Mouse (Mus musculus): ENCODE measurements around the gene Bglap2. TPM values are rescaled to one million over a fixed set of nuclear protein-coding genes. Genes with fewer than 3 reads are reported as not detected.

Gene Bglap2
- polyA plus RNA-seq, 1 experiment from 2014 or later, result not detected

DNA sequence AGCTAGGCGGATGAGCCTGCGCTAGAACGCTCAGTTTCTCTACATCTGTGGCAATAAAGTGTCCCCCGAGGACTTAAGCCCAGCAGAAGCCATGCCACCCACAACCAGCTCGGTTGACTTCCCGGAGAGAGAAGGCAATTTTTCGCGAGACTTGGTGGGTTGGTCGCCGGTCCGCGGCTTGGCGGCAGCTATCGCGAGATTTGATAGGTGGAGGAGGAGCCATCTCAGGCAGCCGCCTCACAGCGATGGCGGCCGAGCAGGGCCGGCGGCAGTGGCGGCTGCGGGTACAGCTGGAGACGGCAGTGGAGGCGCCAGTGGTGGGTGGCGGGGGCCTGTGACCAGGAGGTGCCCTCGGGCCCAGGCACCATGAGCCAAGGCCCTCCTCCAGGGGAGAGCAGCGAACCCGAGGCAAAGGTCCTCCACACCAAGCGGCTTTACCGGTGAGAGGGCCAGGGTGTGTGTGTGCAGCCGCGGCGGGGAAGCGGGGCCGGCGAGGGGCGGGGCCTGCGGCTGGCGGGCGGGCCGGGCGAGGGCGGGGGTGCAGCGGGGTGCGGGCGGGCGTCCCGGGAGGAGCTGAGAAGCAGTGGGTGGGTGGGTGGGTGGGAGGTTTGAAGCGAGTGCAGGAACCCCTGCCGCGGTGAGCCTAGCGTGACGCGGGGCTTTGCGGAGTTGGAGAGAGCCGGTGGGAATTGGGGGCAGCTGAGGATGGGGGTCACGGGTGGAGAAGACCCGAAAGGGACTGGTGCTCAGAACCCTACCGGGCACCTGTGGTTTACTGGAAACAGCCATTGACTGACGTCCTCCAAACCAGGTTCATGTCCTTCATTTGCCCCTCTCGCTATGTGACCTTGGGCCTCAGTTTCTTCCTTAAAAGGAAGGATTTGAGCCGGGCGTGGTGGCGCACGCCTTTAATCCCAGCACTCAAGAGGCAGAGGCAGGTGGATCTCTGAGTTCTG, 42.2 kb downstream of the Bglap2 start, which contains the start of the genes Tmem79 and Smg5:
Gene Tmem79, minus strand, starts transcription at position 91 of the 956 bp plus-strand sequence.
Gene Smg5, plus strand, starts transcription at position 203 of the 956 bp plus-strand sequence.
- 4% methylated on average over 49 of the region's 66 CpGs for whole genome bisulfite sequencing
- Histone ChIP-seq H3K4me3 (ENCODE audit: low read depth, low read length) (peak within 1 kb of the TSS; percentile 91), H3K4me2 (replicated peaks; ENCODE audit: low read depth, low read length) (peak within 1 kb of the TSS; percentile 75), H3K27me3 (replicated peaks; ENCODE audit: insufficient read depth, low read length) (no peaks in the 10 kb centered on the region), H3K9me3 (ENCODE audit: low read length) (no peaks in the 10 kb centered on the region), H3K27ac (ENCODE audit: low read length) (peak within 1 kb of the TSS; percentile 94), H3K9ac (replicated peaks; ENCODE audit: low read depth) (peak within 1 kb of the TSS; percentile 78), H3K36me3 (ENCODE audit: insufficient read depth, low read length) (no peaks in the 10 kb centered on the region), H3K4me1 (ENCODE audit: insufficient read depth, low read depth, low read length) (peaks cover 4% of the 10 kb centered on the region; the same call in 1 of the 2 replicates)
- DNase-seq (ENCODE audit: low spot score), result peak; percentile 98
- peak; percentile 62; the same call in 1 of the 2 replicates for TF ChIP-seq EP300 (IDR thresholded peaks at IDR 0.05)
- TF ChIP-seq CTCF (IDR thresholded peaks at IDR 0.05), result no peak
- peak; percentile 94 for ATAC-seq

DNA sequence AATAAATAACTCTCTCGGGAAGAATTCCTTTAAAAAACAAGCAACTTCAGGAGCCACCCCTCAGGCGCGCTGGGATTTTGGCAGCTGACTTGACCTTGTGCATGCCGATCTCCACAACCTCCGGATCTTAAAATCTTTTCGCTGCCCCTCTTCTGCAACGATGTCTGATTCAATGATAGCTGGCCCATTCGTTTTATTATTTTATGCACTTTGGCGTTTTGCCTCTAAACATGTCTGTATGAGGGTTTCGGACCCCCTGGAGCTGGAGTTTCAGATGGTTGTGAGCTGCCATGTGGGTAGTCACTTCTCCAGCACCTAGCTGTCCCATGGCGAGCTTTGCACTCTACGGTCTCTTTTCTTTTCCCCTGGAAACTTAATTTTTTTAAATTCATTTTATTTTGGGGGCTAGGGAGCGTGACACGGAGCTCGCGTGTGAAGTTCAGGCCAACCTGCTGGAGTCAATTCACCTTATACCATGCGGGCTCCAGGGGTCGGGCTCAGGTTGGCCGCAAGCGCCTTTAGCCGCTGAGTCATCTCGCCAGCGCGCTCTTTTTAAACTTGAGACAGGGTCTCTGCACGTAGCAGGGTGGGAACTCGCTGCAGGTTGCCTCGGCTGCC, 43.0 kb downstream of the Bglap2 start:
- H3K4me1 ChIP-seq (ENCODE audit: insufficient read depth, low read depth, low read length), result peaks cover 4% of the 10 kb centered on the region; the same call in 1 of the 2 replicates
- under 1% methylated on average over 27 of the region's 27 CpGs for WGBS
- no peaks in the 10 kb centered on the region for H3K36me3 ChIP-seq (ENCODE audit: insufficient read depth, low read length)
- peak overlapping the region; percentile 94 for H3K27ac ChIP-seq (ENCODE audit: low read length)
- H3K27me3 ChIP-seq (replicated peaks; ENCODE audit: insufficient read depth, low read length), result no peaks in the 10 kb centered on the region
- no peaks in the 10 kb centered on the region for H3K9me3 ChIP-seq (ENCODE audit: low read length)
- TF ChIP-seq CTCF (IDR thresholded peaks at IDR 0.05) (no peak), EP300 (IDR thresholded peaks at IDR 0.05) (no peak)
- H3K9ac ChIP-seq (replicated peaks; ENCODE audit: low read depth), result peak overlapping the region; percentile 78
- peak; percentile 19 for DNase-seq (ENCODE audit: low spot score)
- peak overlapping the region; percentile 75 for H3K4me2 ChIP-seq (replicated peaks; ENCODE audit: low read depth, low read length)
- H3K4me3 ChIP-seq (ENCODE audit: low read depth, low read length), result peak overlapping the region; percentile 91
- peak; percentile 24 for ATAC-seq

DNA sequence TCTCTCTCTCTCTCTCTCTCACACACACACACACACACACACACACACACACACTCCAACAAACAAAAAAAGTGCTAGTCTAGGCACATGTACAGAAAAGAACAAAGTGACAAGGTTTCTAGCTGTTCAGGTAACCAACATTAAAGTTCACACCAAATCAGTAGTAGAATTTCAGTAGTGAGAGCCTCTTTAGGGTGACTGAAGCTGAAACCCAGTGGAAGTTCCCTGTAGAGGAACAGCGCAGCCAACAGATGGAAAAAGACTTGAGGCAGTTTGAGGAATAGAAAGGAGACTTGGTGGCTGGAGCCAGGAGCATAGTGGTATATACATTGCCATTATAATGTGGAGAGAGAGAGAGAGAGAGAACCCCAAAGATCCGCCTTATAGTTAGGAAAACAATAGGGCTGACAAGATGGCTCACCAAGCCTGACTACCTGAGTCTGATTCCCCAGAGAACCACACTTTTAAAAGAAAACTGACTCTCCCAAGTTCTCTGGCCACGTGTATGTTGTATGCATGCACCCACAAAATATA, 43.5 kb downstream of the Bglap2 start:
- Histone ChIP-seq H3K27me3 (replicated peaks; ENCODE audit: insufficient read depth, low read length) (no peaks in the 10 kb centered on the region), H3K9me3 (ENCODE audit: low read length) (no peaks in the 10 kb centered on the region), H3K4me3 (ENCODE audit: low read depth, low read length) (peak overlapping the region; percentile 91; the same call in 1 of the 2 replicates), H3K9ac (replicated peaks; ENCODE audit: low read depth) (peak overlapping the region; percentile 78; the same call in 1 of the 2 replicates), H3K4me1 (ENCODE audit: insufficient read depth, low read depth, low read length) (peaks cover 4% of the 10 kb centered on the region; the same call in 1 of the 2 replicates), H3K27ac (ENCODE audit: low read length) (peak overlapping the region; percentile 94; the same call in 1 of the 2 replicates), H3K4me2 (replicated peaks; ENCODE audit: low read depth, low read length) (peak overlapping the region; percentile 75), H3K36me3 (ENCODE audit: insufficient read depth, low read length) (no peaks in the 10 kb centered on the region)
- DNase-seq (ENCODE audit: low spot score) (no peak), ATAC-seq (no peak)
- TF ChIP-seq EP300 (IDR thresholded peaks at IDR 0.05), result no peak
- TF ChIP-seq CTCF (IDR thresholded peaks at IDR 0.05), result no peak
- WGBS, result 18% methylated on average over 3 of the region's 3 CpGs

DNA sequence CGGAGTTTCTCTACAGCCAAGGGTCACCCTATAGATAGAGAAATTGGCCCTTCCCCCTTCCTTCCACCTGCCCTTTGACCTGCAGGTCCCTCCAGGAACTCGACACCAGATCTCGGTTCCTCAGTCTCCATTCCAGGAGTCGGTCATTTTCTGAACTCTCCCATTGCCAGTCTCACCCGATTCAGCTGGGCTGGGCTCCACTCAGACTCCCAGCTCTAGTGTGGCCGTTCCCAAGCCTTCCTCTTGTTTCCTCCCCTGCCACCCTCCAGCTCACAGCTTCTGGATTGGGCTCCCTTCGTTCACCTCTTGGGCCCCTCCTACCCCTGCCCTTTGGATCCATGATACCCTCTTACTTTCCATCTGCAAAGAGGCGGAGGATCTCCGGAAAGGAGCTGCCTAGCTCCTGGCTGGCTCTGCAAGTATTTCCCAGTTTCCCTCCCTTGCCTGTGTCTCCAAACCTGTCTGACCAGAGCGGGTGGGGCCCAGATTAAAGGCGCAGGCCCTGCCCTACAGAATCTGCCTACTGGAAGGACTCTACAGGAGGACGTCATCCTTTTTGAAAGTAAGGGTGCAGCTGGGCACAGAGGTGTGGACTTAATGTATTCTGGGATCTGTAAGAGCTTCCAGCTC, 44.4 kb downstream of the Bglap2 start:
- DNase-seq (ENCODE audit: low spot score), result peak; percentile 83
- TF ChIP-seq CTCF (IDR thresholded peaks at IDR 0.05), result no peak
- TF ChIP-seq EP300 (IDR thresholded peaks at IDR 0.05), result no peak
- ATAC-seq, result peak; percentile 37
- peak overlapping the region; percentile 15; the same call in 1 of the 2 replicates for H3K4me3 ChIP-seq (ENCODE audit: low read depth, low read length)
- no peaks in the 10 kb centered on the region for H3K9me3 ChIP-seq (ENCODE audit: low read length)
- H3K36me3 ChIP-seq (ENCODE audit: insufficient read depth, low read length), result 0 out of 2 replicates have a peak, but pooled peaks cover 5% of the 10 kb centered on the region
- H3K4me2 ChIP-seq (replicated peaks; ENCODE audit: low read depth, low read length), result peak overlapping the region; percentile 50
- H3K4me1 ChIP-seq (ENCODE audit: insufficient read depth, low read depth, low read length), result peaks cover 4% of the 10 kb centered on the region; the same call in 1 of the 2 replicates
- H3K9ac ChIP-seq (replicated peaks; ENCODE audit: low read depth), result peak overlapping the region; percentile 26; the same call in 1 of the 2 replicates
- H3K27ac ChIP-seq (ENCODE audit: low read length), result peak overlapping the region; percentile 75
- WGBS, result 38% methylated on average over 12 of the region's 12 CpGs
- H3K27me3 ChIP-seq (replicated peaks; ENCODE audit: insufficient read depth, low read length), result no peaks in the 10 kb centered on the region

DNA sequence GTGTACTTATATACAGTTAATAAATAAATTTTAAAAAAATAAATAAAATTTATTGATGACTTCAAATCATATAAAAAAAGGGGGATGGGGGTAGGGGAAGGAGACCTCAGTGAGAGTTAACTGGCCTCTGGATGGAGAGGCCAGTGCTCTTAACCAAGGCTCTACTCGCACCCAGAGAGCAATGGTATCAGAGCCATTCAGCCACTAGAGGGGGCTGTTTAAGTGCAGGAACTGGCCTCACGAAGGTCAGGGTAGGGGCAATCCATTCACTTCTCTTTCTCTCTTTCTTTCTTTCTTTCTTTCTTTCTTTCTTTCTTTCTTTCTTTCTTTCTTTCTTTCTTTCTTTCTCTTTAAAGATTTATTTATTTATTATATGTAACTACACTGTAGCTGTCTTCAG, 47.2 kb downstream of the Bglap2 start:
- Histone ChIP-seq H3K4me1 (ENCODE audit: insufficient read depth, low read depth, low read length) (peaks cover 4% of the 10 kb centered on the region; the same call in 1 of the 2 replicates), H3K9me3 (ENCODE audit: low read length) (no peaks in the 10 kb centered on the region), H3K4me3 (ENCODE audit: low read depth, low read length) (no peak overlapping the region), H3K36me3 (ENCODE audit: insufficient read depth, low read length) (peaks cover 17% of the 10 kb centered on the region; the same call in 1 of the 2 replicates), H3K9ac (replicated peaks; ENCODE audit: low read depth) (no peak overlapping the region), H3K4me2 (replicated peaks; ENCODE audit: low read depth, low read length) (no peak overlapping the region), H3K27me3 (replicated peaks; ENCODE audit: insufficient read depth, low read length) (no peaks in the 10 kb centered on the region), H3K27ac (ENCODE audit: low read length) (no peak overlapping the region)
- TF ChIP-seq EP300 (IDR thresholded peaks at IDR 0.05) (no peak), CTCF (IDR thresholded peaks at IDR 0.05) (peak; percentile 73)
- ATAC-seq, result no peak
- 22% methylated on average over 2 of the region's 2 CpGs for WGBS
- DNase-seq (ENCODE audit: low spot score), result peak; percentile 61
